Mouse (Mus musculus): ENCODE results near the gene Gm49321.

Gm49321 gene

DNA sequence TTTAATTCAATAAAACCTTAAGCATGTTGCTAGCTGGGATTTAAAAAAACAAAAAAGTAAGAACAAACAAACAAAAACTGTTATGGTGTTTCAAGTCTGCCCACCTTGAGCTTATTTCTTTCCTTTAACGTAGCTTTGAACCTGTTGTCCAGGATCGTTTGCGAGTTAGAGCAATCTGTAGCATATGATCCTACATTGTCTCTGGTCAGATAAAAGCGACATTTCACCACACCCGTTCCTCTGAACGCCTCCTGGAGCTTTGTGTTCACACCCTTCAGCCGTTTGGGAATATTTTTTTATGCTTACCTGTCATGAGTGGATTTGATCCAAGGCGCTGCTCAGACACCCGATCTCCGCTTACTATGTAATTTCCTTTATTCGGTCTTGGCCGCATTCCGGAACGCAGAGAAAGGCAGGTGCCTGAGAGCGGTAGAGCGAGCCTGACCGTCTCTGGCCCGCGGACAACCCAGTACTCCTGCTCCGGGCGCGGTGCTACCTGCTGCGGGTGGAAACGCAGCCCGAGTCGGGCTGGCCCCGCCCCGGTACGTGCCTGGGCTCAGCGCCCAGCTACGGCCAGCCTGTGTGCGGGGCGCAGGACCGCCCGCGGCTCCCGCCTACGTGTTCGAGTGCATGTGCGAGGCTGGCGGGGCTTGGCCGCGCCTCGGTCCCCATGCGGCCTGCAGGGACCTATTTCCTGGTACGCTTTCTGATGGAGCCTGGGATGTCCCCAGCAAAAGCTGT is 12.0 kb downstream of the Gm49321 start:
- peak; percentile 95 for DNase-seq

- DNase-seq = peak; percentile 92
Measured at GRCm38 (mm10) chr12:73952879-73953278, 15.4 kb downstream of the Gm49321 start.

DNA sequence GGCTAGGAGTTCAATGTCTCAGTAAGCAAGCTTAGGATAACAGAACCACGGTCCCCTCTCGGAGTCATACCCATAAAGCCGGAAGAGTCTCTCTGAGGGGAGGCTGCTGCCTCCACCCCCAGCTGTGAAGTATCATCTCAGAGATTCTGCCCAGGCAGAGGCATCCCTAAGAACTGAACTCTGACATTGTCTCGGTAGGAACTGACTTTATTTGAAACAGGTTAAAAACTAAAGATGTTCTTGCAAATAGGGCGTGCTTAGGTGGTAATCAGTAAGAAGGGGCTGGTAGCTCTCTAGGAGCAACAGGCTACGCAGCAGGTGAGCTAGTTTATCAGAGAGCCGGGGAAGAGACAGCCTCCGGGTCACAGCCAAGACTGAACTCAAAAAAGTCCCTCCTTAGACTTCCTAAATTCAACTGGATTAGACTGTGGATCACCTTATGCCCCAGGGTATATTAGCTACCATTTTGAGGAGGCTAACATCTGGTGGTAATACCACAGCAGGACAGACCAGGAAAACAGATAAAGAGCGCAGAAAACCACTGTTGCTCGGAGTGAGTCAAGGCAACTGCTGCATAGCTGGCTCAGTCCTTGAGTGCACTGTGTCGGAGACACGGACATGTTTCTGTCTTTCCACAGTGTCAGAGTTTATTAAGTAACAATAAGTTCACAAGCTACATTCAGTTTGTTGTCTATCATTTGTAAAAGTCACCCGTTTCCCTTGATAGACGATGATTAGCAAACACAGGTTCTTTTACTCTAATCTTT is 16.1 kb downstream of the Gm49321 start:
- DNase-seq = peak; percentile 68

DNA sequence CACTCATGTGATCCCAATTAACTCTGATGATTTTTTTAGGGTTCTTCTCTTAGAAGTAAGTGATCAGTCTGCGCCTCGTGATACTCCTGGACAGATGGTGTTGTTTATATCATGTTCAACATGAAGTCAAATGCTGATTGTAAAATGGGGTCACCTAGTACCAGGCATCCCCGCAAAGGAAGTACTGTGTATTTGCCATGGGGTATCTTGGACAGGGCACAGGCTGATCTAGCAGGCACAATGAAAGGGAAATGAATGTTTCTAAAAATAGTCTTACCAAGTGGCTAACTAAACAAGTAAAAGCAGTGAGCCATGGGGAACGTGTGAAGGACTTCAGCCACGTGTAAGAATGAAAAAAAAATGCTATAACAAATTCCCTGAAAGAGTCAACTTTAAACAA is 17.3 kb downstream of the Gm49321 start:
- DNase-seq = no peak

- DNase-seq = peak; percentile 23
Measured at GRCm38 (mm10) chr12:73957676-73958075, 20.2 kb downstream of the Gm49321 start.

DNA sequence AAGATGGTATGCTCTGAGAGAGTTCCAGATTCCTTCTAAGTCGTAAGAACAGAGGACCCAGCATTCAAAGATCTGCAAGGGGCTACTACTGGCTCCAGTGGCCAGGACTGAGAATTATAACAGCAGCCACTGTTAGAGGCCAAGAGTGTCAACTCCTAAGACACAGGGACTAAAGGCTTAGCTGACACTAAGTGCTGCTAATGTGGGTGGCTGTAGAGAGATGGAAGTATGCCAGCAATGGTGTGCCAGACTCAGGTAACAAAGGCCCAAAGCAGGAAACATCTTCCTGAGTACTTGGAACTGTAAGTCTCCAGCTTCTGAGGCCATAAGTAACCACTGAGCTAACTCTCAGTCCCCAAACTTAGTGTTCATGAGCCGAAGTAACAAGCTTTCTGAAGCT is 21.4 kb downstream of the Gm49321 start:
- peak; percentile 66 for DNase-seq

- DNase-seq = peak; percentile 100
Measured at GRCm38 (mm10) chr12:73964291-73965281, 27.1 kb downstream of the Gm49321 start, which contains the start of gene Snapc1. Gene Snapc1 (plus strand): TSS chr12:73964481.

- DNase-seq = peak; percentile 49
Measured at GRCm38 (mm10) chr12:73969142-73969541, 31.7 kb downstream of the Gm49321 start.

DNA sequence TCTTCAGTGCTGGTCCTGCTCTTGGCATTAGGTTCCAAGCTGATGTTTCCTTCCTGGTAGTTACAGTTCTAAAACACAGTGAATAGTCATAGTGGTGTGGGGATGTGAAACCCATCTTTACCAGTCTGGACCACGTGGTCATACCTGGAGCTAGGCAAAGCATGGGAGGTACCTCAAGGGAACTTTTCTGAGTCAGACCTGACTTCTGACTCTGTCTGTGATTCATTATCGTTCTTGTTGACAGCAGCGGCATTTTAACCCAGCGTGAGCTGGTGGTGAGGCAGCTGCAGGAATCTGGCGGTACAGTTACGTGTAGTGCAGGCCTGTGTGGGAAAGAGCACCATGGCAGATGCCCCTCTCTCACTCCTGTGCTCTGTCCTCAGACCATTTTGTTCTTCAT is 37.1 kb downstream of the Gm49321 start:
- DNase-seq = no peak

- DNase-seq = no peak
Measured at GRCm38 (mm10) chr12:73978144-73978543, 40.7 kb downstream of the Gm49321 start.

DNA sequence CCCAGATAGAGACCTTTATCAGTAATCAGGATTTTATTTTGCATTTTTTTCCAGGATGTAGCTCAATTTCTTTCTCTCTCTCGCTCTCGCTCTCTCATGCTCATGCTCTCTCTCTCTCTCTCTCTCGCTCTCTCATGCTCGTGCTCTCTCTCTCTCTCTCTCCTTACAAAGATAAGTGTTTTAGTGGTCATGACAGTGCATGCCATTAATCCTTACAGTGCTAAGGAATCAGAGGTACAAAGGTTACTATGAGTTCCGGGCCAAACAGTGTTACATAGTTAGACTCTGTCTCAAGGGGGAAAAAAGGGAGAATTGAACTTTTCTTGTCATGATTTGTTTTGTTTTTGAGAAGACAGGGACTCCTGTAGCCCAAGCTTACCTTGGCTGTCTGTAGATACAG is 42.2 kb downstream of the Gm49321 start:
- no peak for DNase-seq

- peak; percentile 96 for DNase-seq
Measured at GRCm38 (mm10) chr12:73982533-73982932, 45.1 kb downstream of the Gm49321 start.

- no peak for DNase-seq
Measured at GRCm38 (mm10) chr12:73986299-73986698, 48.8 kb downstream of the Gm49321 start.

DNA sequence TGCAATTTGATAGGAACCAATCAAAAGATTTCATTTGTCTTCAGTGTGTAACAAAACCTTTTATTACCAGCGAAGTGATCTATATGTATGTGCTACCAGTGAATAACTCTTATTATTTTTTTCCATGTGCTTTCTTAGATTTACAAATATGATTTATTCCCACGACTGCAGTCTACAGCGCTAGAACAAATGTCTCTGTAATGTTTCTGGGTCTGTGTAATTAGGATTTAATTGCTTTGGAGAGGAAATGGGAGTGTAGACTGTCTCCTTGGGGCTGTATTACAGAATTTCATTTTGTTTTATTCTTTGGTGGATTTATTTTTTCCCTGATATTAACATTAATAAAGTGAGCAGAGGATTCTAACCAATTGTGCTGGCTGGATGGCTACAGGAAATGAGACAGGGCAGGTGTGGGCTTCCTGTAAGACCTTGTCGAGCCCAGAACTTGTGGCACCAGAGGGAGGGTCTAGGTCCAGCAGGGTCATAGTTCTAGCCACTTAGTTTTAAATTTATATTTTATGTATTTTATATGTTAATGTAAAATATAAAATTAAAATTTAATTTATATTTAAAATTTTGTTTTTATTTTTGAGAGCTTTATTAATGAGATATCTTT is 51.0 kb downstream of the Gm49321 start:
- DNase-seq = no peak

DNA sequence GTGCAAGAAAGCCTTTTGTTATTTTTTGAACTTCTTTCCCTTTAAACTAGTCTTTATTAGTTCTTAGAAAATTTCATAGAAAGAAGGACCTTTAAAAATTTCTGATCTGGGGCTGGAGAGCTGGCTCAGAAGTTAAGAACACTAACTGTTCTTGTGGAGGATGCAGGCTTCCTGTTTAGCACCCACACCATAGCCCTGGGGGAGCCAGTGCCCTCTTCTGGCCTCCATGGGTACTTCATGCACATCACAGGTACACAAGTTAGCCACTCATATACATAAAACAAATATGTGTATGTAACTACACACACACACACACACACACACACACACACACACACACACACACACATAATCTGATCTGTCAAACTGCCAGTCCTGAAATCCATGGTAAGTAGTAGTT is 52.1 kb downstream of the Gm49321 start:
- DNase-seq = peak; percentile 88

- DNase-seq = no peak
Measured at GRCm38 (mm10) chr12:73996906-73997296, 59.4 kb downstream of the Gm49321 start.

GRCm38 (mm10) chr12:73997297-73998127 is 60.1 kb downstream of the Gm49321 start, which contains the start of gene Syt16:
Gene Syt16 (plus strand): TSS chr12:73997661.
- peak; percentile 88 for DNase-seq

GRCm38 (mm10) chr12:73998128-73998456 is 60.6 kb downstream of the Gm49321 start:
- no peak for DNase-seq

- no peak for DNase-seq
Measured at GRCm38 (mm10) chr12:74002449-74002848, 65.0 kb downstream of the Gm49321 start.

GRCm38 (mm10) chr12:74009448-74009911 is 72.0 kb downstream of the Gm49321 start:
- peak; percentile 87 for DNase-seq

DNA sequence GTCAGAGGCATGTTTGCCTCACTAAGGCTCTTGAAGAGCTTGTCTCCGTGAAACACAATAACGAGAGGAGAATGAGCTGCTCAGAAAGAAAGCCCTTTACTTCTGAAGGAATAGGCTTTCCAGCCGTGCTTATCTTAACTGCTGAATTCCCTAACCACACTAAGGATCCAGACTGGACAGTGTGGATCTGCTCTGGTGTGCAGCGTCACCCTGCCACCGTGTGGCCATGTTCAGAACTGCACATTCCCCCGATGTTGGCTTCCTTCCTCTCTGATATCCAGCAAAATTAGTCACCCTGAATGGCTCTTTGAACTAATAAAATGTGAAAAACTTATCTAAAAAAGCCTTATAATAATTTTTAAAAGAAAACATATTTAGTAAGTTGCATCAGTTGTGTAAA is 76.3 kb downstream of the Gm49321 start:
- DNase-seq = peak; percentile 90

Measured in heart, adult 11 months (tissue).